Mouse (Mus musculus): Measurements from ENCODE around the gene Mthfd1l.

- TF ChIP-seq POLR2A (IDR thresholded peaks at IDR 0.05; ENCODE audit: borderline replicate concordance, low read depth, low read length) = no peak
- no peak for TF ChIP-seq CTCF (IDR thresholded peaks at IDR 0.05; ENCODE audit: low read depth, low read length)
These were observed 25.6 kb upstream of the Mthfd1l start for GRCm38 (mm10) chr10:3947346-3947745.

All from bone marrow macrophage, adult 2 months (primary cell).